Mouse (Mus musculus) left cerebral cortex, adult 8-10 months (tissue): ENCODE results near the gene Ehbp1. TPM values are rescaled to one million over a fixed set of nuclear protein-coding genes. Genes with fewer than 3 reads are reported as not detected.
A peak's percentile ranks its signal among the peaks of the same experiment; 100 is the strongest.

Source experiments
- DNase-seq, 2 experiments: peaks; one replicate each; pipeline ENCODE4 v3.0.0; 2022; ENCODE audit warnings: low spot score in 2 of 2
- total RNA-seq, 4 experiments: library from RNA; stranded (reverse); gene quantifications; 2 replicates each; pipeline ENCODE4 v1.2.4; 2022

Ehbp1 gene
- total RNA-seq = 10 to 100 TPM; 49.0 to 58.4 (median 53.7) TPM

DNA sequence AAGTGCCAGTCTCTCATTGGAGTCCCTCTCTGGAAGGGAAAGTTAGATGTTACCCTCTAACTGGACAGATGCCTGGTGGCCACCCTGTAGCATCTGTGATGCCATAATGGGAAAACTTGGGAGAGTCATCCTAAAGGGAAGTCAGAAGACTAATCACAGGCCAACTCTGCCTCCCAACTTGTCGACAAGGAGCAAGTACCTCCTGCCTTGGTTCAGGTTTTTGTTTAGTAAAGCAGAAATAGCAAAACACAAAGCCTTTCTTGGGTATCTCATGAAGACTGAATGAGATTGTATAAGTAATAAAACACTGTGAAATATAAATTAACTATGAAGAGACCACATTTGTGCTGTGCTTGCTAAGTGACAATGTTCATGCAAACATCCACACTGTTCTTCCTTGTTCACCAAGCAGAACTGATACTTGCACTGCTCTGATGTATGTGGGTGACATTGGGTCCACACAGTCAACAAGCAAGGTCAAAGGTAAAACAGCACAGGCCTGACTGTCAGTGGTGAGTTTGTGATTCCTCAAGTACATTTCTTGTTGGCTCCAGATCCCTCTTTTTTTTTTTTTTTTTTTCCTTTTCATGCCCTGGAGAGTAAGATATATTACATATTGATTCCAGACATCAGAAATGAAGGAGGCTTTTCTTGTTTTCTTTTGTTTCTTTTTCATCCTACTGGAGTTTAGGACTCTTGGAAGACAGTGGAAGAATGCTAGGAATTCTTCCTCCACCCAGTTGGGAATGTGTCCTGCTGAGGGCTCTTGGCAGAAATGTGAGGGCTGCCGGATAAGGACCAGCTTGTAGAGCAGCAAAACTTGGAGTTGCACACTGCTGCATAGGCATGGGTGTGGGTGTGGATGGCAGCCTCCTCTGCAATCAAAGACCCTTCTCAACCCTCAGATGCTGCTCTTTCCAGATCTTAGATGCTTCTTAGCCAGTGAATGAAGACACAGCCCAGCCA lies at the start of gene Ehbp1:
TSS of gene Ehbp1 (minus strand) at position 51 of the 966 bp plus-strand sequence.
- DNase-seq = no peak

DNA sequence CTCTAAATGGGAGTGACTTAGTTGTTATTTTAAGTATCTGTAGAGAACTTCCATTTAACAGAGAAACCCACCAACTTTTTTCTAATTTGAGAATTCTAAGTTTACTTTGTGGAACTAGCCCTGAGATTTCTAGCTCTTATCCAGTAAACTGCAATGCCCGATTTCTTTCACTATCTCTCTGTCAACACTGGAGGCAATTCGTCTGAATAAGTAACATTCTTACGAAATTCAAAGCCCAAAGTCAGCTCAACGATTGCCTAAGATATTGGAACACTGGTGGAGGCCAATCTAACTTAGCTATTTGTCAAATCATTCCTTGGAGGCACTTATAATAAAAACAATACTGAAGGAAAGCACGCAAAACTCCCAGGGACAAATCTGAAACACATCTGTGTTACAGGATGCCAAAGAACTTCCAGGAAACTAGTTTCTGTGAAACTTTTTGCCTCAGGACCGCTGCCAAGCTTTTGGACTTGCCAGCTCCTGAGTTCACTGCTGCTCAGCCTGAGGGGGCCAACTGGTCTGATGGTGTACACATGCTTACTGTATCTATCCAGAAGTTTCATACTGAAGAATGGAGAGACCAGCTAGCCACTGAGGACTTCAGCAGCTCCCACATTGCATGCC lies 45.5 kb upstream of the Ehbp1 start:
- DNase-seq = no peak

DNA sequence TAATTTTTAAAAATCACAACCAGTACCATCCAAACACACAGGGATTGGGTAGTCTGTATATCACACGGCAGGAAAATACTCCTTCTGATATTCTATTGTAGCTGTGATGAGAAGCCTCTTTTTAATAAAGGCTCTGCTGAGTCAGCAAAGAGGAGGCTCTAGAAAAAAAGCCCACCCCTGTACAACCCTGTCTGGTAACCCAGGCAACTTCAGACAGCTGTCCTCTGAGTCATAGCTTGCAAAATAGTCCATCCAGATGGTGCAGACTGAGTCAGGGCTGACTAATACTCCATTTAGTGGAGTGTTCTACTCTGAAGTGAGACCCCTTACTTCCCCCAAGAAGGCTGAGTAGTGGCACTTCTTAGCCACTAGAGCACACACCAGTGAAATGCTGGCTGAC lies 41.4 kb upstream of the Ehbp1 start:
- DNase-seq = no peak

DNA sequence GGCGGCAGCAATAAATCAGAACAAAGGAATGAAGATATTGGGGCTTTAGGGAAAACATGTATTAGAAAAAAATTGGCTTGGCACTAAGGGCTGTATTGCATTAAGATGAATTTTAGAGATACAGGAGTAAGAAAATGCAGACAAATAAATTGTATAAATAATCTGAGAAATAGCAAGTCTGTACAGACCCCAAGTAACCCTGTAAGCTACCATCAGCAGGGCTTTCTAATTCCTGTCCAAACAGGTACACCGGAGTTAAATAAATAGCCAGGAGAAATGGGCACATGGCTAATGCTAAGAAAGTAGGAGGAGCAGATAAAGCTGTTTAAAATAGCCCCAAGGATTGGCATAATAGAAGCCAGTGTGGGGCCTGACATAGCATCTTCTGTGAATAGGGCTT lies 32.7 kb upstream of the Ehbp1 start:
- no peak for DNase-seq

DNA sequence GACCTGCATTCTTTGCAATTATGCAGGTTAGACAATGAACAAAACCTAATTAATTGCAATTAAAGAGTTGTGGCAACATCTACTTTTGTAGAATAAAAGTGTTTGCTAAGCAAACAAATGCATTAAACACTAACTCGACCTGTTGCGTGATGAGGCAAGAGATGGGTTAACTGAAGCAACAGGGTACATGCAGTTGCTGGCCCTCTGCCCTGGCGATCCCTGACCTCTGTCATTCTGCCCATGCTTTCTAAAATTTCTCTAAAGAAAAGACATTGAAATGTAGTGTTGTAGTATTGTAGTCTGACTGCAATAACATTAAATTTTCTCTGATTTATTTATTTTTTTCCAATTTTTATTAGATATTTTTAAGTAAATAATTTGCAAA lies 31.2 kb upstream of the Ehbp1 start:
- no peak for DNase-seq

DNA sequence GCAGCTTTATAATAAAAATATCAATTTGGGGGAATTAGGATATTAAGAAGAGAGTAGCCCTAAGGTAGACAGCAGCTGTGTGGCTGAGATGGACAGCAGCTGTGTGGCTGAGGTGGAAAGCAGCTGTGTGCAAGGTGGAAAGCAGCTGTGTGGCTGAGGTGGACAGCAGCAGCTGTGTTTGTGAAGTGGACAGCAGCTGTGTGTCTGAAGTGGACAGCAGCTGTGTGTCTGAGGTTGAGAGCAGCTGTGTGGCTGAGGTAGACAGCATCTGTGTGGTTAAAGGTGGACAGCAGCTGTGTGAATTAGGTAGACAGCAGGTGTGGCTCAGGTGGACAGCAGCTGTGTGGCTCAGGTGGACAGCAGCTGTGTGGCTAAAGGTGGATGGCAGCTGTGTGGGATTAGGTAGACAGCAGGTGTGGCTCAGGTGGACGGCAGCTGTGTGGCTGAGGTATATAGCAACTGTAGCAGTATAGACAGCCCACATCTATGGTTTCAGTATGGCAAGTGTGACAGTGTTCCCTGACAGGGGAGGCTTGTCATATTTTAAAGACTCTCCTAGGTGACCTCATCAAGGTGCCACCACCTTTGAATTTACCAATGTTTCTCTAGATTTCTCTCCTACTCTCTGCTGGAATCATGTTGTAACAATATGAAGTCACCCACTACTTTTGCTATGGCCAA lies 30.7 kb upstream of the Ehbp1 start:
- DNase-seq = no peak

DNA sequence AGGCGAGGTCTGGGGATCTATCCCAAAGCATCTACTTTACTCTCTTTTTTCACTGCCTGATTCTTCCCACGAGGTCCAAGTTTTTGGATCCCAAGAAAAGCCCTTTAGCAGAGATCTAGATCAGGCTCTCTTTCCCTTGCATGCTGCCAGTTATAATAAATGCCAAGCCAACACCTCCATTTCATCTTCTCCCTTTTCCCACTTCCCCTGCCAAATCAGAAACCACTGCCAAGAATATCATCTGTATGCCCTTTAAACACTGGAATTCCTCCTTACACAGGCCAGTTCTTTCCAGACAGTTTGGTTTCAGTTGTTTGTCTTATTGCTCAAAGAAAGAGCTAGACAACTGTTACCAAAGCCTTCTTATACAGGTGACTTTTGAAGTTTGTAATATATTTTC lies 27.7 kb upstream of the Ehbp1 start:
- no peak for DNase-seq

DNA sequence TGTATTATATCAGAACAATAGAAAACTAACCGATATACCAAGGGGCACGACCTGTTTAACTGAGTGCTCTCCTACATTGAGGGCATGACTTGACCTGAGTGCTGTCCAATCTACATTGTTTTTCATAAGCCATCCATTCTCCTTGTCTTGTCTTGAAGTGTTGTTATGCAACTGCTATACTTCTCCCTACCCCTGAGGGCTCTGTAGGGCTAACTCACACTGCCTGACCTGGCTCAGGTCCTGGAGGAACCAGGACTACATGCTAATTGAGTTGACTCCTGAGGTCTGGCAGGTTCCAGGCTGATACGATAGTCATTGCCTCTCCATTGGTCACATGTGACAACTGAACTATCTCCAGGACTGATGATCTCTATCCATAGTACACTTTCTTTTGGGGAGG lies 26.5 kb upstream of the Ehbp1 start:
- DNase-seq = no peak

DNA sequence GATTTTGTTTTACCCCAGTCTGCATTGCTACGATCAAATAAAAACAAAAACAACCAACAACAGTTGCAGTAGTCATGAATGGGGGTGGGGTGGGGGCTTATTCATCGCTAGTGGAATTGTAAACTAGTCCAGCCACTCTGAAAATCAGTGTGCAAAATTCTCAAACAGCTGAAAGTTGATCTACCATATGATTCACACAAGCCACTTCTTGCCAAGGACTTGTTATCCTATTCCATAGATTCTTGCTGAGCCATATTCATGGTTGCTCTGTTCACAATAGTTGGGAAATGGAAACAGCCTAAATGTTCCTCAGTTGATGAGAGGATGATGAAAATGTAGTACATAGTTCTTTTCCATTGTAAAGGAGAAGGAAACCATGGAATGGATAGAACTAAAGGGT lies 24.4 kb upstream of the Ehbp1 start:
- no peak for DNase-seq

DNA sequence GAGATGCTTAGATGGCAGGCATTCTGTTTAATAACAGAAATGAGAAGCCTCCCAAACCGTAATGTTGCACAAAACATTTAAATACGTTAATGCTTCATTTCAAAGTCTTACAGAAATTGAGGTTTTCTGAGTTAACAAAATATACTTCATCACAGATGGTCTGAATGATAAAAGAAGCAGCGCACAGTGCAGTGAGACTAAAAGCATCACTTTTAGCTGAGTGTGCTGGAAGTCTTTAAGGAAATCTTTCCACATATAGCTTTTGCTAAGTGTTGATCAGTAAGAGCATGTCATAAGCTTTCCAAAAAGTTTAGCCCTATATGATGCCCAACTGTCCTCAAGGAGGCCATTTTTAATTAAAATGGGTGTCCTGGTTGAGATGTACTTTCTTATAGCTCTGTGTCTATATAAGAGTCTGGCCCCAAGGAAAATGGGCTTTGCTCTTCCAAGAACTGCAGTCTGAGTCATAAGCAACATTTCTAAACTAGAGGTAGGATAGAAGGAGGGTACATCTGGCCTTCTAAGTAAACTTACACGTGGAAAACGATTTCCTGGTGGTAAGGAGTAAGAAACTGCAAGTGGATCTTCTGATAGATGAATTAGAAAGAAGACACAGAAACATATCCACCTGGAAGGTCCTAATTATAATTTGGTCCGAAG lies 12.0 kb upstream of the Ehbp1 start:
- DNase-seq = no peak

DNA sequence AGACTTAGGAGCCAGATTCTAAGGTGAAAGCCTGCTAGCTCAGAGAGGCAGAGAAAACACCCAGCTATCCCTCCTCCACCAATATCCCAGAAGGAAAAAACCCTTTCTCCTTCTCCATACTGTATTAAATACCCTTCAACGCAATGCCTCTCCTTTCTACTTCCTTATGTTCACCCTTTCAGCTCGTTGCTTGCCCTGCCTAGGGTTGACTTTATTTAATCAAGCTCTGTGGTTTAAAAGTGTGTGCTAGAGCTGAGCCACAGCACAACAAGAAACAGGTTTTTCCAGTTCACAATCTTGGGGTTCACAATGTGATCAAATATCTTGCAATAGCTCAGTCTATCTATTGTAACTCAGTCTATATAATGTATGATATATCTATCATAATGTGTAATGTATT lies 7.9 kb upstream of the Ehbp1 start:
- DNase-seq = no peak

DNA sequence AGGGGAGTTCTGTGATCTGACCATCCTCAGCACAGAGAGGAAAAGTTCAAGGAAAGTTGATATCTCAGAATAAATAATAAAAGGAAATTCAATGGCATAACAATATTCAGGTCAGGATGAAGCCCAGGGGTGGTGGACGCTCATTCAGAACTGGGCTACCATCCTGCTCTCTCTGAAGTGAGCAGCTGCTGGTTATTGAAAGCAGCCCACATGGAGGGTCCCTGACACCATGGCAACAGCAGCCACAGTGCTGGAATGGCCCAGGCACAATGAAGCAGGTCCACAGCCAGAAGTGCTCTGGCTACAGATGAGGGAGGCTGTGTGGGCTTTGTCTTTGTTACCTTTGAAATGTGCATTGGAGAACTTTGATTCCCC lies 6.4 kb upstream of the Ehbp1 start:
- peak in 1 of 2 experiments; percentile 28 for DNase-seq

DNA sequence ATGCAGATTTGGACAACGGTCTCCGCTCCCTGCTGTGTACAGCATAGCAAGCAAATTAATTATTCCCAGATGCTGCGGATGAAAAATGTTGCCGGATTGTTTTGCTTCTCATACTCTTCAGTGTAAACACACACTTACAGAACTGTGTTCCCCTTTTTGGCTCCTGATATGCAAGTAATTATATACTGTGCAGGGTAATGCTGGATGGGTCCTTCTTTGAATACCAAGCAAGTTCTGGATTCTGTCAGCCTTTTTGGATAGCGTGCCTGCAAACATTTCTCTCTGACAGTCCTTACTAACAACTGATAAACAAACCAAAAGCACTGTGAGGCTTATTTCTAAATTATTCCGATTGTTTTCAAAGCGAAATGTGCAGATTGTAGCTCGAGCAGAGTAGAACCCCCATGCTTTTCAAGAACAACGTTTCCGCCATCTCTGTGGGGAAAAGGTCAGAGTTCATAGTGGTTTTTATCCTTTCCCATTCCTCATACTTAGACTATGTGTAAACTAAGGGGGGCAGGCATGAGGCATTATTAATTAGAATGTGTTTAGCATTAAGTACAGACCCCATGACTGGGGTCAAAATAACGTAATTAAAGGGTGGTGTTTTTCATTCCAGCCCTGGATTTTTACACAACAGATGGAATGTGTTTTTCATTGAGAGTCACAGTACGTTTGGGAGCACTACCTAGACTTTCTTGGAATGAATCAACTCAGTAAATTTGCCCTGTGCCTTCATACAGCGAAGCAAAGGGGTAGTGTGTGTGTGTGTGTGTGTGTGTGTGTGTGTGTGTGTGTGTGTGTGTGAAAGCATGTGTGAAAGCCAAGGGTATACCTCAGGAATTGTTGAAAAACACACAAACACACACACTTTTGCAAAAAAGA lies 5.8 kb upstream of the Ehbp1 start:
- DNase-seq = no peak

DNA sequence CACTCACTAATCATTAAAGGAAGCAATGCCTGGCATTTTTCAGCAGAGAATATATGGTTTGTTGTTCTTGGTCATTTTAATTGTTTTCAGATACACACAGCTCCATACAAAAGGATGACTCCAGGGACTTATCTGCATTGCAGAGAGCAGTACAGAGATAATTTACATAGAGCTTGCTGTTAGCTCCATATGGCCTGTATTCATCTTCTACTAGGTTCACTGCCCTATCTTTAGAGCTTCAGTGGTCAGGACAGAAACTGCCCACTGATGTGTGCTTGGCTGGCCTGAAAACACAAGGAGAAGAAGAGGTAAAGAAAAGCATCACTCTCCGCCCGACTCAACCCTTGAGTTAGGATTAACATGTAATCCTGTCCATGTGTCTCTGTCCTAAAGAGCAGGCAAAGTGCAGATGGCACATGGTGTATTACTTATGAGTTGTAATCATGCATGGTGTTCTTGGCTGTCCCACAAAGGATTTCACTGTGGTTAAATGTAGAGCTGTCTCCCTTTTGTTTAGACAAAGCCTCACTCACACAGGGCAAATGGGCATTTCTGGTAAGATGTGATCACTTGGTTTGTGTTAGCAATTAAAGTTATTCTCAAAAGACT lies 14.7 kb downstream of the Ehbp1 start:
- no peak for DNase-seq

DNA sequence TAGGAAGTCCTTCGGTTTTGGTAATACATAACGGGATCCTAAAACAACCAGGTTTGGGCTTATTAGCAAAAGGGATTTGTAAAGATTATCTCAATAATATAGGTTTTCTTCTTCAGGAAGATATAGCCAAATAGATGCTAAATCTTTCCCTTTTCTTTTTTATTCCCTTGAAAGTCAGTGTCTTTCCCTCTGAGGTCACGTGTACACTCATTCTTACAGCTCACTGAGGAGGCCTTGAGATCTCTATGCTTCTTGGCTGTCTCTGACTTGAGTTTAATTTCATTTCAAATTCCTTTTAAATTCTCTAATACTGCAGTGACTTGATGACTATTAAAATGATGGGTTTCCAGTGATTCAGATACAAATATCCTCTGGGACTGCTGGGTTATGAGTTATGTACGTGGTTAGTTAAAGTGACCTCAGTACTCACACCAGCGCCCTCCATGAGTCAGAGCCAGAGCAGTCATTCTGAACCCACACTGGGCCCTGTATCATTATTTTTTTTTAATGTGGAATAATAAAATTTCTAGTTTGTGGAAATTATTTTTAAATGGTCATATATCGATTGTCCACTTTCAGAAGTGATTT lies 24.2 kb downstream of the Ehbp1 start:
- no peak for DNase-seq

DNA sequence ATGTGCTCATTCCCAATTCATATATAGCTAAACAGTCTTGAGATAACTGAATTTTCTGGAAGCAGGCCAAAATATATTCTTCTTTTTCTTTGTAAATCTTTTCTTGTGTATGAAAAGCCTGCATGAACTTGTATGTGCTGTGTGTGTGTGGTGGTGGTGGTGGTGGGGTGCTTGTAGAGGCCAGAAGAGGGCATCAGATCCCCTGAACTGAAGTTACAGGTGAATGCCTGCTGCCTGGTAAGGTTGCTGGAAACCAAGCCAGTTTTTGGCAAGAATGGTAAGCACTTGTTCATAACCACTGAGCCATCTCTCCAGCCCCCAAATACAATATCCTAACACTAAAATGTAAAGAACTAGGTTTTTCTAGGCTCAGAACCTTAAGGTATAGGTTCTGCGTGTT lies 26.3 kb downstream of the Ehbp1 start:
- no peak for DNase-seq

DNA sequence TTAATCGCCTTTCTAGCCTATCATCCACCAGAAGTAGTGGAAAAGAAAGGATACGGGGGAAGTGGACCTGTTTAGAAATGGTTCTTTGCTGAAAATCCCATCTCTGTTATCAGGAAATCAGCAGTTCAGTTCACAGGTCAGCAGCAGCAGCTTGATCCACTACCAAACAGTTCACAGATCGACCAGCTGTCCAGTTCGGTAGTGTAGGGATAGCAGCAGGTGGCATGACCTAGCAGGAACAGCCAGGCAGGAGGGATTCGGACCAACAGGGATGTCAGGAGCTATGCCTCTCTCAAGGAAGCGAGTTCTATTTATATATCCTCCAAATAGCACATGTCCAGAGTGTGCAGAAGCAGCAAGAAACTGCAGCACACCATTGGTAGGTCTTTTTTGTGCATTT lies 40.9 kb downstream of the Ehbp1 start:
- no peak for DNase-seq

DNA sequence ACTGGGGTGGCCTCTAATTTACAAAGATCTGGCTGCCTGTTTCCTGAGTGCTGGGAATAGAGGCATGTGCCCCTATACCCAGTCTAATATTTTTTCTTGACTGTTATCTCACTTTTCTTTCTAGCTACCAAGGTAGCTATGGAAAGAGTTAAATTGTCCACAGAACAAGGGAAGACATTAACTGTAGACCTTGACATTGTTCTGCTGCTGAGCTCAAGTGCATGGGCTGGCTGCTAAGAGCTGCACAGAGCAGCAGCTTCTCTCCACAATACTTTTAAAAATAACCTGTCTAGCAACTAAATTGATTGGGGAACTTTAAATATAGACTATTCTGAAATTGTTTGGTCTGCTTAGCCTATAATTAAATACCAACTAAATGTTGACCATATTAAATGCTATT lies 52.9 kb downstream of the Ehbp1 start:
- DNase-seq = no peak

DNA sequence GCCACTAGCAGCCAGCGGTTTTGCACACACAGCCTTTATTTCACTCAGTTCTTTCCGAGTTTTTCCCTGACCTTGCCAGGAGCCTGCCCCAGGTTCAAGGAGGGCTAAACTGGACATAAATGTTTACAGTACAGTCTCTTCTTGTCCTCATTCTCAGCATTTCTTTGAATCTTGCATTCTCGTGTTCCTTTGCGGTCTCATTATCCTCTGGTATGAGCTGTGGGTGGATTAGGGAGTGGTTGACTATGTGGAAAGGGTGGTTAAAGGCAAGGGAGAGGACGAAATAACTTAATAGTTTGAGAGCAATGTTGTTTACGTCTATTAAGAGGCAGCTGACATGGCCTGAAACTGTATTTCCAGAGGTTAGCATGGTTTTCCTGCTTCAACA lies 54.6 kb downstream of the Ehbp1 start:
- DNase-seq = no peak

DNA sequence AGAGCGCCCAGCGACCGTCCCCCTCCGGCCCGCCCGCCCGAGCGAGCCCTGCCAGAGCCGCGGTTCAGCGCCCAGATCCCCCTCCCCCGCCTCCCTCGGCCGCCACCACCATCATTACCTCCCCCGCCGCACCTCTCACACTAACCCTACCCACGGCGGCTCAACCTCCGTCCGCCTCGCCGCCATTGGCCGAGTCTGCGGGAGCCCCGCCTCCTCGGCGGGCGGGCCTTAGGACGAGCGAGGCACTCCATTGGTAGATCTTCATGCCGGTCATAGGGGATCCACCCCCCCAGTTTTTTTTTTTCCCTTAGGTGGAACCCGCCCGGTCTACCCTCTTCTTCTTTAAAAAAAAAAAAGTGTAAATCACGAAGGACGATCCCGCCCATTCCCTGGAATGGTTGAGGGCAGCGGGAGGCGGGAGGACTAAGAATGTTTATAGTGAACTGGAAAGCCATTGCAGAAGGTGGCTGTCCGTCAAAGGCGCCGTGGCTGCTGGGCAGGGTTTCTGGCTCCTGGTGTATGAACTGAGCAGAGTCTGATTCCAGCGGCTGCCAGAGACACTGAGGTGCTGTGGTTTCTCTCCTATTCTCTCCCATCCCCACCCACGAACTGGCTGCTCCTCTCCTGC lies 55.1 kb downstream of the Ehbp1 start:
- peak; percentile 91 to 95 for DNase-seq
